Mouse (Mus musculus) limb, embryonic 12.5 days (tissue): ENCODE results near the gene Tinagl1. TPM values are rescaled to one million over a fixed set of nuclear protein-coding genes. Genes with fewer than 3 reads are reported as not detected.

Source experiments
- ATAC-seq: fragments of 200-750 bp; cut with Nextera tagmentation; 2 replicates; pipeline ENCODE4 v1.8.0; 2017; ENCODE audit warnings: low read depth, moderate TSS enrichment; ENCODE audit not compliant: insufficient number of reproducible peaks, insufficient read depth, low FRiP score, low TSS enrichment
- H3K27ac ChIP-seq: fragments of 300-500 bp; sonication (generic); 2 replicates; pipeline ENCODE4 v1.5.1; 2016; ENCODE audit warnings: mild to moderate bottlenecking, moderate library complexity
- H3K27me3 ChIP-seq: fragments of 300-500 bp; sonication (generic); 2 replicates; pipeline ENCODE4 v1.6.1; 2016; ENCODE audit warnings: mild to moderate bottlenecking, moderate library complexity
- H3K36me3 ChIP-seq: fragments of 300-500 bp; sonication (generic); 2 replicates; pipeline ENCODE4 v1.6.1; 2016; ENCODE audit warnings: mild to moderate bottlenecking, moderate library complexity
- H3K4me1 ChIP-seq: fragments of 300-500 bp; sonication (generic); replicated peaks from 2 replicates; pipeline ENCODE4 v1.6.1; 2016
- H3K4me2 ChIP-seq: fragments of 300-500 bp; sonication (generic); 2 replicates; pipeline ENCODE4 v1.6.1; 2016; ENCODE audit warnings: mild to moderate bottlenecking, moderate library complexity
- H3K4me3 ChIP-seq: fragments of 300-500 bp; sonication (generic); replicated peaks from 2 replicates; pipeline ENCODE4 v1.5.1; 2016; ENCODE audit warnings: mild to moderate bottlenecking
- H3K9ac ChIP-seq: fragments of 300-500 bp; sonication (generic); replicated peaks from 2 replicates; pipeline ENCODE4 v1.6.1; 2016; ENCODE audit warnings: mild to moderate bottlenecking, moderate library complexity
- H3K9me3 ChIP-seq: fragments of 300-500 bp; sonication (generic); 2 replicates; pipeline ENCODE4 v1.6.1; 2016; ENCODE audit warnings: mild to moderate bottlenecking, moderate library complexity
- WGBS: fragments of 180-500 bp; shearing (Covaris S2); methylation state at CpG from one replicate; pipeline ENCODE4 v1.1.7; 2016; 5-methylcytosine and 5-hydroxymethylcytosine counted together
- polyA plus RNA-seq: library from polyadenylated mRNA; unstranded; fragments of >200 nt; fragmentation: Nextera tagmentation; extraction: Ambion mirVana; gene quantifications from 2 replicates; pipeline ENCODE4 v1.2.1, GENCODE M21; 2016

Gene Tinagl1
- polyA plus RNA-seq, 1 experiment from 2014 or later, result 7.8 TPM

GRCm38 (mm10) chr4:130195924-130196323 is 21.0 kb upstream of the Tinagl1 start:
- Histone ChIP-seq H3K4me3 (no peak overlapping the region), H3K4me2 (no peak overlapping the region), H3K36me3 (no peaks in the 10 kb centered on the region), H3K27ac (no peak overlapping the region), H3K27me3 (peaks cover 22% of the 10 kb centered on the region), H3K4me1 (0 out of 2 replicates have a peak, but pooled peaks cover 5% of the 10 kb centered on the region), H3K9ac (no peak overlapping the region), H3K9me3 (no peaks in the 10 kb centered on the region)
- WGBS, result 68% methylated on average over 13 of the region's 13 CpGs
- ATAC-seq, result no peak

DNA sequence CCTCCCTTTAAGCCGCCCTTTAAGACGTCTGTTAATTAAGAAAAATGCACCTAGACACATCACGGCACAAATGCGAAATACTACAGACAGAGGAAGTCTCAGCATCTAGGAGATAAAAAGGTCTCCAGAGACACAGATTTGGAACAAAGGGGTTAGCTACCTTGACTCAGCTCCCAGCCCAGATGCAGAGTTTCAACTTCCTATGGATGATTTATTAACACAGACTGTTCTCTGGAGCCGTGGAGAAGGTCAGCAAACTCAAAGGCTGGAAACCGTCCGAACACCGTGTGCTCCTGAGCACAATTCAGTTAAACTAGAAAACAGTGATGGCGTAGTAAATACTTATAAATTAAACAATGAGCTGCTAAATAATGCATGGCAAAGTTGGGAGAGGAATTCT is 17.3 kb upstream of the Tinagl1 start:
- H3K4me1 ChIP-seq, result no peaks in the 10 kb centered on the region
- no peak overlapping the region for H3K27ac ChIP-seq
- ATAC-seq, result no peak
- H3K4me2 ChIP-seq, result no peak overlapping the region
- H3K36me3 ChIP-seq, result no peaks in the 10 kb centered on the region
- H3K27me3 ChIP-seq, result no peaks in the 10 kb centered on the region; the same call in 1 of the 2 replicates
- no peak overlapping the region for H3K9ac ChIP-seq
- no peaks in the 10 kb centered on the region for H3K9me3 ChIP-seq
- 34% methylated on average over 9 of the region's 9 CpGs for WGBS
- H3K4me3 ChIP-seq, result no peak overlapping the region

GRCm38 (mm10) chr4:130189606-130190005 is 14.7 kb upstream of the Tinagl1 start:
- H3K9me3 ChIP-seq, result no peaks in the 10 kb centered on the region
- no peak for ATAC-seq
- 52% methylated on average over 7 of the region's 7 CpGs for WGBS
- H3K27ac ChIP-seq, result no peak overlapping the region
- no peak overlapping the region for H3K4me2 ChIP-seq
- no peaks in the 10 kb centered on the region for H3K4me1 ChIP-seq
- no peak overlapping the region for H3K9ac ChIP-seq
- no peak overlapping the region for H3K4me3 ChIP-seq
- H3K27me3 ChIP-seq, result no peaks in the 10 kb centered on the region; the same call in 1 of the 2 replicates
- H3K36me3 ChIP-seq, result no peaks in the 10 kb centered on the region

- WGBS, result 3% methylated on average over 13 of the region's 13 CpGs
- Histone ChIP-seq H3K4me1 (no peaks in the 10 kb centered on the region), H3K4me3 (peak overlapping the region; percentile 13; the same call in 1 of the 2 replicates), H3K9me3 (no peaks in the 10 kb centered on the region), H3K4me2 (peak overlapping the region; percentile 46), H3K27me3 (no peaks in the 10 kb centered on the region; the same call in 1 of the 2 replicates), H3K36me3 (no peaks in the 10 kb centered on the region), H3K27ac (no peak overlapping the region), H3K9ac (no peak overlapping the region)
- peak; percentile 76; the same call in 1 of the 2 replicates for ATAC-seq
These were observed 13.9 kb upstream of the Tinagl1 start for GRCm38 (mm10) chr4:130188806-130189297.

GRCm38 (mm10) chr4:130186891-130187290 is 12.0 kb upstream of the Tinagl1 start:
- Histone ChIP-seq H3K4me2 (no peak overlapping the region), H3K9ac (no peak overlapping the region)

DNA sequence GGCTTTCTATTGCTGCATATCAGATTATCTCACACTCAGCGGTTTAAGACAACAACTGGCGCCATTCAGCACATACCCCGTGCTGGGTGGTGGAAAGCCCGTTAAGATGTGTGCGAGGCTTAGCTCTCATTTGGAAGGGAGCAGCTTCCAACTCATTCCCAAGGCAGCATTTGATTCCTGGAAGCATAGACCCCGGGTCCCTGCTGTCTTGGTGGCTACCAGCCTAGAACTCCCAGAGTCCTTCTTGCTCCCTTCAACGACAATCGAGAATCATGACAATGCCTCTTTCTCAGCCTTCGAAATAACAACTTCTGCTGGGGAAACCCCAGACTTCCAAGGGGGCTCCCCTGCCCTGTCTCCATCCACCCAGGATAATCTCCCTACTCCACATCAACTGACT is 11.5 kb upstream of the Tinagl1 start:
- H3K9ac ChIP-seq, result no peak overlapping the region
- H3K4me1 ChIP-seq, result no peaks in the 10 kb centered on the region
- H3K9me3 ChIP-seq, result no peaks in the 10 kb centered on the region
- H3K27me3 ChIP-seq, result no peaks in the 10 kb centered on the region; the same call in 1 of the 2 replicates
- no peak overlapping the region for H3K27ac ChIP-seq
- H3K36me3 ChIP-seq, result no peaks in the 10 kb centered on the region
- H3K4me3 ChIP-seq, result no peak overlapping the region
- 78% methylated on average over 9 of the region's 9 CpGs for WGBS
- ATAC-seq, result no peak
- no peak overlapping the region for H3K4me2 ChIP-seq

More at GRCm38 (mm10) chr4:130186891-130187290, 12.0 kb upstream of the Tinagl1 start:
- WGBS, result 90% methylated on average over 12 of the region's 12 CpGs
- Histone ChIP-seq H3K27me3 (no peaks in the 10 kb centered on the region; the same call in 1 of the 2 replicates), H3K27ac (no peak overlapping the region), H3K4me1 (no peaks in the 10 kb centered on the region), H3K36me3 (no peaks in the 10 kb centered on the region), H3K9me3 (no peaks in the 10 kb centered on the region), H3K4me3 (no peak overlapping the region)
- no peak for ATAC-seq

DNA sequence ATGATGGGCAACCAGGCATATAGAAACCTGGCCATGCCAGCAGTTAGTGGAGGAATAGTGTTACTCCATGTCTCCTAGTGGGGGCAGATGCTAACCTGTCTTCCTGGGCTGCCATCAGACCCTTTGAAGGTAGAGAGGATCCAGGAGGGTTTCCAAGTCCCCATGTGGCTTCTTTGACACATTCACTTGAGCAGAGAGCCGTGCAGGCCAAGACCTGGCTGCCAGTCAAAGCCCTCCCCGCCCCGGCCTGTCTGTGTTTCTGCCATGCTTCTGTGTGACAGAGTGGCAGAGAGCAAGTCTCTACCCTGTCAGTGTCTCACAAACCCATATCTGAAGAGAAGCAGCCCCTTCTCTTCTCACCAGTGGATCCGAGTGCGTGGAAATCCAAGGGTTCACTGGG is 9.0 kb upstream of the Tinagl1 start:
- H3K36me3 ChIP-seq, result no peaks in the 10 kb centered on the region
- H3K9ac ChIP-seq, result no peak overlapping the region
- ATAC-seq, result no peak
- 91% methylated on average over 5 of the region's 5 CpGs for WGBS
- no peaks in the 10 kb centered on the region; the same call in 1 of the 2 replicates for H3K27me3 ChIP-seq
- no peak overlapping the region for H3K27ac ChIP-seq
- H3K4me2 ChIP-seq, result no peak overlapping the region
- H3K4me1 ChIP-seq, result 0 out of 2 replicates have a peak, but pooled peaks cover 3% of the 10 kb centered on the region
- H3K4me3 ChIP-seq, result no peak overlapping the region
- no peaks in the 10 kb centered on the region for H3K9me3 ChIP-seq

DNA sequence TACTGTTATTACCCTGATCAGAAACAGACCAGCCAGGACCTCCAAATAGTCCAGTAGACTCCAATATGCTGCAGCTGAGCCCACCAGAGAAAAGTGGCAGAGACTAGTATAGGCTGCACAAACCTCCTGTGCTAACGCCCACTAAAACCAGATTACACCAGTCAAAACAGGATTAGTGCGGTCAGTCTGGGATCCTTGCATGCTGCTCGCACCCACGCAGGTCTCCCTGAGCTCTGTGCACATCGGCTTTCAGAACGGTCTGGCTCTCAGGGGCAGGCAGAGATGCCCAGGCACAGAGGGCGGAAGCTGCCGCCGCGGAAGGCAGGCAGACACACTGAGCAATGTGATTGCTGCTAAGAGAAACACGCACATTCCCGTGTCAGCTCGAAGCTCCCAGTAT is 8.1 kb upstream of the Tinagl1 start:
- H3K27me3 ChIP-seq, result no peaks in the 10 kb centered on the region; the same call in 1 of the 2 replicates
- H3K4me1 ChIP-seq, result 0 out of 2 replicates have a peak, but pooled peaks cover 3% of the 10 kb centered on the region
- no peak overlapping the region for H3K4me2 ChIP-seq
- no peak overlapping the region for H3K4me3 ChIP-seq
- no peak for ATAC-seq
- 0 out of 2 replicates have a peak overlapping the region, but pooled peaks have one; percentile 1 for H3K9ac ChIP-seq
- 80% methylated on average over 13 of the region's 13 CpGs for WGBS
- no peaks in the 10 kb centered on the region for H3K9me3 ChIP-seq
- H3K36me3 ChIP-seq, result no peaks in the 10 kb centered on the region
- no peak overlapping the region for H3K27ac ChIP-seq

- no peak overlapping the region for H3K9ac ChIP-seq
- no peaks in the 10 kb centered on the region for H3K9me3 ChIP-seq
- no peak for ATAC-seq
- H3K36me3 ChIP-seq, result no peaks in the 10 kb centered on the region
- H3K4me3 ChIP-seq, result no peak overlapping the region
- no peak overlapping the region for H3K4me2 ChIP-seq
- no peaks in the 10 kb centered on the region; the same call in 1 of the 2 replicates for H3K27me3 ChIP-seq
- no peak overlapping the region for H3K27ac ChIP-seq
- H3K4me1 ChIP-seq, result peaks cover 6% of the 10 kb centered on the region; the same call in 1 of the 2 replicates
- WGBS, result 83% methylated on average over 4 of the region's 4 CpGs
These were observed 7.0 kb upstream of the Tinagl1 start for GRCm38 (mm10) chr4:130181886-130182285.

DNA sequence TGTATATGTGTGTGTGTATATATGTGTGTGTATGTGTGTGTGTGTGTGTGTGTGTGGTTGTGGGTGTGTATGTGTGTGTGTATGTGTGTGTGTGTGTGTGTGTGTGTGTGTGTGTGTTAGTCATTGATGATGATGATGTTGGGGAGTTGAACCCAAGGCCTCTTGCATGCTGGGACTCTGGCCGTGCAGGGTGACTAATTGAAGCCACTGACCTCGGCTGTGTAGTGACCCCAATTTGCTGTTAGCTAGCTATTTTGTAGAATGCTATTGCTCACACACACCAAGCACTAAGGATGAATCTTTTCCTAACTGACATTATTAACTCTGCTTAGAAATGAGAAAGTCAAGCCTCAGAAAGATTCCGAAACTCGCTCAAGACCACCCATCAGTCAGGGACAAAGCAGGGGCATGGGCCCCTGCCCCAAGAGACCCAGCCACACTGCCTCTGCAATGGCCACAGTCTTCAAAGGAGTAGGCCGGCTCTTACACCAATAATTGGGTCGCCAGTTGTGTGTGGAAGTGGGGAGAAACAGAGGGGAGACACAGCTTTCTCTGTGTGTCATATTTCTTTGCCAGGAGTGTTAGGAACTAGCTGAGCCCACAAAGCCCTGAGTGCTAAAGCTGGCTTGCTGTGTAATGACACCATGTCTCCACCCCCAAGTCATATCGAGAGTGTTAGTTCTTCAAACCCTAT is 6.1 kb upstream of the Tinagl1 start:
- 66% methylated on average over 7 of the region's 7 CpGs for WGBS
- Histone ChIP-seq H3K4me1 (peaks cover 12% of the 10 kb centered on the region), H3K36me3 (no peaks in the 10 kb centered on the region), H3K4me2 (no peak overlapping the region), H3K9me3 (no peaks in the 10 kb centered on the region), H3K4me3 (no peak overlapping the region), H3K9ac (no peak overlapping the region), H3K27ac (no peak overlapping the region), H3K27me3 (peaks cover 3% of the 10 kb centered on the region; the same call in 1 of the 2 replicates)
- no peak for ATAC-seq

GRCm38 (mm10) chr4:130179876-130180275 is 5.0 kb upstream of the Tinagl1 start:
- no peak for ATAC-seq
- Histone ChIP-seq H3K9ac (no peak overlapping the region), H3K36me3 (no peaks in the 10 kb centered on the region), H3K4me3 (no peak overlapping the region), H3K27ac (no peak overlapping the region), H3K4me2 (no peak overlapping the region), H3K9me3 (no peaks in the 10 kb centered on the region), H3K4me1 (peaks cover 22% of the 10 kb centered on the region), H3K27me3 (peaks cover 14% of the 10 kb centered on the region)
- 80% methylated on average over 3 of the region's 3 CpGs for WGBS
